12 mouse cellular contexts compared by ENCODE assay signal in genomic region chr3:9580952-9581798, GRCm38 (mm10). TPM values are rescaled to one million over a fixed set of nuclear protein-coding genes. Genes with fewer than 3 reads are reported as not detected.
DNase-seq lines count a peak whose midpoint lies in the region; ATAC-seq lines count a peak whose summit lies in the region.
"Had no signal": no experiment of that assay in that cellular context is flagged by ENCODE, and none has a peak within 500 bp of the region (broad histone marks: within the 10 kb centered on the region; RNA-seq: fewer than 3 reads in every experiment).

No protein-coding gene starts in this region.

- peak overlapping the region; percentile 74 for H3K27ac ChIP-seq in heart, embryonic 12.5 days (ENCODE audit: poor library complexity, severe bottlenecking)
- H3K27ac ChIP-seq: embryonic facial prominence, embryonic 12.5 days; hindbrain, embryonic 15.5 days; neural tube, embryonic 12.5 days had no signal

- intact Hi-C loops in heart, postnatal 10 days (cut with DNase I) = no loop called here

- H3K36me3 ChIP-seq in heart, embryonic 12.5 days = no peaks in the 10 kb centered on the region
- H3K36me3 ChIP-seq: embryonic facial prominence, embryonic 12.5 days; hindbrain, embryonic 15.5 days; neural tube, embryonic 12.5 days had no signal

- peak overlapping the region; percentile 44 for H3K4me2 ChIP-seq in heart, embryonic 12.5 days
- H3K4me2 ChIP-seq: embryonic facial prominence, embryonic 12.5 days; hindbrain, embryonic 15.5 days; midbrain, embryonic 11.5 days; neural tube, embryonic 12.5 days had no signal

- 68% methylated on average over 14 of the region's 14 CpGs for WGBS in heart, embryonic 12.5 days

- no peaks in the 10 kb centered on the region for H3K9me3 ChIP-seq in heart, embryonic 12.5 days (replicated peaks)
- H3K9me3 ChIP-seq: embryonic facial prominence, embryonic 12.5 days; hindbrain, embryonic 15.5 days; neural tube, embryonic 12.5 days had no signal

- H3K4me1 ChIP-seq in heart, embryonic 12.5 days (replicated peaks) = peaks cover 54% of the 10 kb centered on the region

- DNase-seq in heart, adult 18-20 months = no peak
- DNase-seq in NIH3T3 (ENCODE audit: low read depth) (peak; percentile 10), MN1 (ENCODE audit: low spot score) (no peak)
- DNase-seq in heart, postnatal 10 days = peak; percentile 34 to 49
- DNase-seq in lung, postnatal 25 days (ENCODE audit: low spot score) = peak; percentile 28
- DNase-seq in thymus, postnatal 10 days (ENCODE audit: low spot score in 2 of 2) = no peak
- no peak for DNase-seq in left cerebral cortex, adult 11 months (ENCODE audit: low spot score)

- H3K9ac ChIP-seq in heart, embryonic 12.5 days = peak overlapping the region; percentile 20; the same call in 1 of the 2 replicates
- H3K9ac ChIP-seq: embryonic facial prominence, embryonic 12.5 days; hindbrain, embryonic 15.5 days; neural tube, embryonic 12.5 days had no signal

- no peaks in the 10 kb centered on the region for H3K27me3 ChIP-seq in heart, embryonic 12.5 days (replicated peaks)
- H3K27me3 ChIP-seq: embryonic facial prominence, embryonic 12.5 days; hindbrain, embryonic 15.5 days; neural tube, embryonic 12.5 days had no signal

- peak; percentile 84 for ATAC-seq in heart, embryonic 12.5 days (ENCODE audit: insufficient number of reproducible peaks, low FRiP score)

- H3K4me3 ChIP-seq in heart, embryonic 12.5 days = no peak overlapping the region
- H3K4me3 ChIP-seq: embryonic facial prominence, embryonic 12.5 days; hindbrain, embryonic 15.5 days; neural tube, embryonic 12.5 days had no signal

RNA-seq across cellular contexts. Expression of gene Zfp704, which starts 28.7 kb away (rescaled TPM):
- polyA plus RNA-seq in heart, embryonic 12.5 days (2016; fragmentation: Nextera tagmentation; extraction: Ambion mirVana) = 7.2 and 9.5 TPM in 2 replicates
- 10 to 100 TPM; 14.6 to 15.4 TPM for total RNA-seq in heart, adult 18-20 months (2021)
- total RNA-seq in heart, postnatal 10 days (2021) = 10 to 100 TPM; 27.2 to 30.8 TPM

Comparison
In these comparisons a context has a peak if more than half of its experiments do, and no peak if none do; other contexts are left out.
1. DNase-seq: peak in NIH3T3 (single experiment), heart, postnatal 10 days (2 of 2) and lung, postnatal 25 days (single experiment); none in heart, adult 18-20 months (0 of 2), MN1 (single experiment), thymus, postnatal 10 days (0 of 2) and left cerebral cortex, adult 11 months (single experiment).